Mouse (Mus musculus): ENCODE results near the gene Tmem88. TPM values are rescaled to one million over a fixed set of nuclear protein-coding genes. Genes with fewer than 3 reads are reported as not detected.

Tmem88 gene
- 10 to 100 TPM; 37.4 to 39.6 TPM for total RNA-seq (2021)
- long read RNA-seq, experiment 1, transcript Tmem88-201 (2 exons, 1,582 nt), result major isoform, 33 of 34 reads
- long read RNA-seq, experiment 1, partial matches to known transcripts, result 0 of 34 reads
- long read RNA-seq, experiment 1, other reads (novel, unspliced or antisense), result 1 of 34 reads
- long read RNA-seq, experiment 2, transcript Tmem88-201 (2 exons, 1,582 nt), result major isoform, 22 of 23 reads
- long read RNA-seq, experiment 2, partial matches to known transcripts, result 0 of 23 reads
- long read RNA-seq, experiment 2, other reads (novel, unspliced or antisense), result 1 of 23 reads

DNA sequence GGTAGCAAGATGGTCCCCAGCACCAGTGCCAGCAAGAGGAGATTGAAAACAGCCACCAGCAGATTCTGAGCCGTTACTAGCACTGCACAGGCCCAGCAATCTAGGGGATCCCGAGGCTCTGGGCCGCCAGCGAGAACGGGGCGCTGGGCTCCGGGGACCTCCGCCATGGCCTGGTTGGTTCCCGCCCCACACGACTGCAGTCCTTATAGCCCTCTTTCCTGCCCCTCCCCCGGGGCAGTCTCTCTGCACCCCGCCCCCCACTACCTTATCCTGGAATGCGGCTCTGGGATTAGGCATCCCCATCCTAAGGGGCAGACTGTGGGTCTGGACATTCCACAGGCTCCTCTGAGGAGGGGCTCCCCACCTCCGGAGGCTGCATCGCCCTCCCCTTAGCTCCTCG is at the start of gene Tmem88:
Gene Tmem88, minus strand, starts transcription at position 176 of the 400 bp plus-strand sequence.
- intact Hi-C loops (cut with DNase I), result loop anchor here (2.0 kb wide), 1 partner anchor 21 kb away; no protein-coding TSS in a partner anchor
- peak; percentile 69 to 75 for DNase-seq

DNA sequence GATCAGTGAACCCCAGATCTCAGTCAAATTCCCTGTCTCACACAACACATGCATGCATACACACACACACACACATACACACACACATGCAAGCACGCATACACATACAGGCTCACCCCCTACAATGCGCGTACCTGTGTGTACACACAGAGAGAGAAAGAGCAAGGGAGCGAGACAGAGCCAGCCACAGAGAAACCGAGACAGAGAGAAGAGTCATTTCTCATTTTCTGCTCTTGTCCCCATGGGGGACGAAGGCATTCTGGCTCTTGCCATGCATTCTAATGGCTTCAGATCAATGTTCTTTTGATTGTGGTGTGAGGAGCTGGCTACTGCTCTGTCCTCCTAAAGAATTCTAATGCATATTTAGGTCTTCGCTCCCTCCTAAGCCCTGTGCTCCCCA is 49.3 kb upstream of the Tmem88 start:
- intact Hi-C loops (cut with DNase I), result no loop called here
- no peak for DNase-seq

DNA sequence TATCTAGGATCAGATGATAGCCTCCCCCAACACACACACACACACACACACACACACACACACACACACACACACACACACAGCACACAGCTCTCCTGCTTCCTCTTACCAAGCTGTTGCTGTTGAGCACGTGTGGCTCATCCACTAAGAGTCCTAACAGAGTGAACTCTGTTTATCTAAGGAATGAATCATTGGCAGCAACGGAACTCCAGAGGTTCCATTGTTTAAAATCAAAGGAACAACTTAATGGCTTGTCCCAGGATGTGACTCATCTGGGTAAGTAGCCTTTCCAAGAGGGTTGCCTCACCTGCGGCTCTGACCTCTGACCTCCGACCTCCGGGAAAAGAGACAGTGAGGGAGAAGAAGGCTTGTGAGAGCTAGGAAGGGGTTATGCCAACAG is 45.3 kb upstream of the Tmem88 start:
- peak in 1 of 2 experiments; percentile 30 for DNase-seq
- intact Hi-C loops (cut with DNase I), result no loop called here

DNA sequence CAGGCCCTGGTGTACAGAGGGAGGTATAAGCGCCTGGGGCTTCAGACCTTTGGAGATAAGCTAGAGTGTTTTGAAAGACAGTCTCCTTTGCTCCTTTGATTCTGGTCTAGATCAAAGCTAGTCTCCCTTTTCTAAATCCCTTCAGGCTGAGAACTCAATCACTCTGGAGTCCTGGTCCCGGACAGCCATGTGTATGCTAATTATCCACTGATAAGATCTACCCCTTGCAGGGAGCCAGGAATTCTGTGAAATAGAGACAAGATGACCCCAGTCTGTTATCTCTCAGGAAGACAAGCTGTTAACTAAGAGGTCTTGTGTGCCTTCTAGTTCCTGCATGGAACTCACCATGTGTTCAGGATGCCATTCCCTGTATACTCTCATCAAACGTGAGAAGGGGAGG is 39.3 kb upstream of the Tmem88 start:
- intact Hi-C loops (cut with DNase I), result no loop called here
- no peak for DNase-seq

DNA sequence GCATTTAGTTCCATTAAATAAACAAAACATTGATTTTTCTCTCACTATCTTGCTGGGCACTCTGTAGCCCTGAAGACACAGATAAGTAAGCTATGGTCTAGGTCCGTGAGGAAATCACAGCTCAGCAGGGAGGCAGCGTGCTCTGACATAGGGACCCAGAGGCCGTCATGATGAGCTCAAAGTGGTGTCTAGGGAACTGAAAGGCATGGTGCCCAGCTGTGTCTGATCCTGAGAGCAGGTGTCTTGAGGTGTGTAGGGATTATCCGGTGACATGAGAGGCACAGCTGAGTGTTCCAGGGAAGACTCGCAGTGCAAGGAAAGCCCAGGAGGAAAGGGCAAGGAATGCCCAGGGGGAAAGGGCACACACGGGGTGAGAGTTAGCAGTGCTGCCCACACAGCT is 35.2 kb upstream of the Tmem88 start:
- intact Hi-C loops (cut with DNase I), result loop anchor here (2.0 kb wide), 2 partner anchors 80 to 164 kb away; no protein-coding TSS in a partner anchor

DNA sequence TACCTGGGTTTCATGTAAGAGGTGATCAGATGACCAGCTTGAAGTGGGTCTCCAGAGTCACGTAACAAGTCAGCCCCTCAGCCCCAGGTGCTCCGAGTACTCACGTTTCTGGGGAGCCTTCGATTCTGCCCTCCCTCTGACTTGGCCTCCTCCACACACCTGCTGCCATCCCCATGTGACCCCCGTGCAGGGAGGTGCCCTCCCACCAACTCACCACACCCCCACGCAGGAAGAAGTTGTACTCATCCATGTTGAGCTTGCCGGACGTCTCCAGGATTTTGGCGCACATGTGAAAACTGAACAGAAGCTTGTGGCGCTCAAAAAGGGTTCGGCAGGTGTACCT is 34.6 kb upstream of the Tmem88 start:
- intact Hi-C loops (cut with DNase I), result loop anchor here (2.0 kb wide), 2 partner anchors 80 to 164 kb away; no protein-coding TSS in a partner anchor
- DNase-seq, result no peak

More for the DNA sequence above, 35.2 kb upstream of the Tmem88 start:
- DNase-seq, result no peak

DNA sequence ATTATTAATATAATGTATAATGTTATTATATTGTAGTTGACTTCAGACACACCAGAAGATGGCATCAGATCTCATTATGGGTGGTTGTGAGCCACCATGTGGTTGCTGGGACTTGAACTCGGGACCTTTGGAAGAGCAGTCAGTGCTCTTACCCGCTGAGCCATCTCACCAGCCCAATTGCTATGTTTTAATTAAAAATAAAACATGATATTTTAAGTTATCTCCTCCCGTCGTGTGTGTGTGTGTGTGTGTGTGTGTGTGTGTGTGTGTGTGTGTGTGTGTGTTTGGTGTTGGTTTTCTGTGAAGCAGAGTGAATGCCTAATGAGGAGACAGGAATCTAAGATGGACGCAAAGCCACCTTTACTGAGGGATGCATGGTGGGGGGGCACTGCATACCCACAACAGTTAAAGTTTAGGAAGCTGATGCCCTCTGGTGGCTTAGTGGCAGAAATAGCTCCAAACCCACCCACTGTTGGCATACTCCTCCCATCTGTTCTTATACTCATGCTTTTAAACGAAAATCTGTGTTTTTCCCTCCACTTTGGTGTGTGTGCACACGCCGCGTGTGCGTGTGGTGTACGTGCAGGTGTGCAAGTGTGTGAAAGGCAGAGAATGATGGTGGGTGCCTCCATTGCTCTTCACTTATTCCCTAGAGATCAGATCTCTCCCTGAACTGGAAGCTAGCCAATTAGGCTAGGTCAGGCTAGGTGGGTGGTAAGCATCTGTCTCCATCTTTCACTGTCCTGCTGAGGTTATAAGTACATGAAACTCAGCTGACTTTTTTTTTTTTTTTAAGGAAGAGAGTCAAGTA is 34.0 kb upstream of the Tmem88 start:
- intact Hi-C loops (cut with DNase I), result loop anchor here (2.0 kb wide), 3 partner anchors 31 to 163 kb away; no protein-coding TSS in a partner anchor
- peak; percentile 66 to 78 for DNase-seq

DNA sequence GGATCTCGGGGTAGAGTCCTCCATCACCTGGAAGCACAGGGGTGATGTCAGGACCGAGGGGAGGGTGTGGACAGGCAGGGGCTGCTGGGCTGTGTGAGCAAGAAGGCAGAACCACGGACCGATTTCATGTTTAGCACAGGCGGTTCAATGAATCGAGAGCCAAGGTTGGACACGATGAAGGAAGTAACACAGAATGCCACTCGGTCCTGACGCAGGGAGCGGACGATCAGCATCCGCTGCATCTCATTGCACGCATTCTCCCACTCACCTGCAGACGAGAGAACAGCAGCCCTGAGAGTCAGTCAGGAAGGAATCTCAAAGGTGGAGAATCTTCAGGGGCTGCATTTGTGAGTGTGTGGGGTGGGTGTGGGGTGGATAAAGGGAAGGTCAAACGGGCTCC is 32.6 kb upstream of the Tmem88 start:
- intact Hi-C loops (cut with DNase I), result loop anchor here (2.0 kb wide), 1 partner anchor 30 kb away; no protein-coding TSS in a partner anchor

DNA sequence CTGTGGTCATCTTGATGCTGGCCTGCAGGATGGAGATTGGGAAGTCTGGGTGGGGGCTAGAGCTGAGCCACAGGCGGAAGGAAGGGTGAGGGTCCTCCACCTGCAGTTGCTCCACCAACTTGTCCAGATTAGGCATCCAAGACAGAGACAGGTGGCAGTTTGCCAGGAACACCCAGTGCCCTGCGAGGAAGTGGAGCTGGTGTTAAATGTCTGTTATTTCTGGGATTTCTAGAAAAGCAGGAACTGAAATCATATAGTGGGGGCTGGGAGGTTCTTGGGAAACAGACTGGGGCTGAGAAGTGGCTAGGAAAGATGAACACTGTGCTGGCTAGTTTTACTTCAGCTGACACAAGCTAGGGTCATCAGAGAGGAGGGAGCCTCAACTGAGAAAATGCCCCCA is 31.3 kb upstream of the Tmem88 start:
- intact Hi-C loops (cut with DNase I), result no loop called here

More for the DNA sequence above, 32.6 kb upstream of the Tmem88 start:
- DNase-seq, result no peak

DNA sequence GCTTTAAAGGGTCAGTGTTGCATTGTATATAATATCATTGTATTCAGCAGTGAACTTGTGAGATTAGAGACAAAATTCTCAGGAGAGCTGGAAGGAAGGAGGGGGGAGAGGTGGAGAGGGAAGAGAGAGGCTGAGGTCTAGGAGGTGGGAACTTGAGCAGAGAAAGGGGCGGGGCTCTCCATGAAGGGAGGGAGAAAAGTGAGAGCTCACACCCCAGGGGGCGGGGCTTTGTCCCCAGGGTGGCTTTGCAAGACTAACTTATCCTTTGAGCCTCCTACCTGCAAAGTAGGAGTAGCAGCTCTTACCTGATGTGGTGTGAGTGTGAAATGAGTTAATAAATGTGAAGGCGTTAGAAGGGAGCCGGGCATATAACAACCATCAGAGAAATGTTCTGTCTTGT is 30.7 kb upstream of the Tmem88 start:
- peak; percentile 43 to 48 for DNase-seq
- intact Hi-C loops (cut with DNase I), result no loop called here

More for the DNA sequence above, 31.3 kb upstream of the Tmem88 start:
- peak in 1 of 2 experiments; percentile 51 for DNase-seq

DNA sequence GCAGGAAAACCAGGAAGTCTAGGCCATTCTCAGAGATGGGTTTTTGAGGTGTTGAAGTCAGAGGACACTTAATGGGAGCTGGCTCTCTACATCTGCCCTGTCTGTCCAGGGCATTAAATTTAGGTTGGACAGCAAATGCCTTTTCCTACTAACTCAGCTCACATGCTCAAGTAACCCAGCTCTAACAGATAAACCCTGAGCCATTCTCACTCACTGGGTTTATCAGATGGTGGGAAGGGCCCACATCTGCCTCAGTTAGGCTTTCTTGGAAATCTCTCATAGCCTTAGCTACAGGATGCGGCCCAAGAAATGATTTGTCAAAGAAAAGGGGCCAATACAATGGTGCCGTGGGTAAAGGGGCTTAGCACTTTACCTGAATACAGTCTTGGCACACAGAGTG is 28.2 kb upstream of the Tmem88 start:
- intact Hi-C loops (cut with DNase I), result no loop called here
- no peak for DNase-seq

DNA sequence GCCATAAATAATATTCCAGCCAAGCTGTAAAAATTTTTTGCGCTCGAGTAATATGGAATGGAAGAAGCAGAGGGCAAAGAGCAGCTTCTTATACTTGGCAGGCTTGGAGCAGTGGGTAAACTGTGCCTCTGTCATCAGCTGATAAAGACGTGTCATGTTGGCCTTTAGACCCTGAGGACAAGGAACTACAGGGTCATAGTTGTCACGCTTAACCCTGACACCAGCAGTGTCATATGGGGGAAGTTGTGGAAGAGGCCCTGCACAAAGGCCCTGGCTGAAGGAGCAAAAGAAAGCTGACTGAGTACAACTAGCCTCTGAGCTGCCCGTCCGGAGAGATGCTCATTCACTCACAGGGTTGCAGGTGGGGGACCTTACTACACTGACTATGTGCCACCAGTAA is 25.9 kb upstream of the Tmem88 start:
- intact Hi-C loops (cut with DNase I), result loop anchor here (2.0 kb wide), 1 partner anchor 17 kb away; no protein-coding TSS in a partner anchor
- DNase-seq, result no peak

DNA sequence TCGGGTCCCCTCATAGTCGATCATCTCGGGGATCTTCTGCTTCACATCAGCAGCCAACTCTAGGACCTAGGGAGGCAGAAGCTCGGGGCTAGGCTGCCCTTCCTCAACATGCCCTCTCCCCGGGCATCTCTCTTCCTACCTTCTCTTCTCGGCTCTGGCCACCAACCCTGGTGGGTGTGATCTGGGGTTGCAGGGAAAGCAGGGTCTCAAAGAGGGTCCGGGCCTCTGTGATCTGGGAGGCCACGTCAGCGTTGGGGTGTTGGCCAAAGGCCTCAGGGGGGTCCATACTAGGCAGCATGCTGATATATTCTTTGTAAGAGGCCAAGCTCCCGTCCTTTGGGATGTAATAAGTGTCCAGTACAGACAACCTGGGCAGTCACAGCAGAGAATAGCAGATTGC is 24.8 kb upstream of the Tmem88 start:
- no peak for DNase-seq
- intact Hi-C loops (cut with DNase I), result loop anchor here (2.0 kb wide), 1 partner anchor 16 kb away; no protein-coding TSS in a partner anchor

DNA sequence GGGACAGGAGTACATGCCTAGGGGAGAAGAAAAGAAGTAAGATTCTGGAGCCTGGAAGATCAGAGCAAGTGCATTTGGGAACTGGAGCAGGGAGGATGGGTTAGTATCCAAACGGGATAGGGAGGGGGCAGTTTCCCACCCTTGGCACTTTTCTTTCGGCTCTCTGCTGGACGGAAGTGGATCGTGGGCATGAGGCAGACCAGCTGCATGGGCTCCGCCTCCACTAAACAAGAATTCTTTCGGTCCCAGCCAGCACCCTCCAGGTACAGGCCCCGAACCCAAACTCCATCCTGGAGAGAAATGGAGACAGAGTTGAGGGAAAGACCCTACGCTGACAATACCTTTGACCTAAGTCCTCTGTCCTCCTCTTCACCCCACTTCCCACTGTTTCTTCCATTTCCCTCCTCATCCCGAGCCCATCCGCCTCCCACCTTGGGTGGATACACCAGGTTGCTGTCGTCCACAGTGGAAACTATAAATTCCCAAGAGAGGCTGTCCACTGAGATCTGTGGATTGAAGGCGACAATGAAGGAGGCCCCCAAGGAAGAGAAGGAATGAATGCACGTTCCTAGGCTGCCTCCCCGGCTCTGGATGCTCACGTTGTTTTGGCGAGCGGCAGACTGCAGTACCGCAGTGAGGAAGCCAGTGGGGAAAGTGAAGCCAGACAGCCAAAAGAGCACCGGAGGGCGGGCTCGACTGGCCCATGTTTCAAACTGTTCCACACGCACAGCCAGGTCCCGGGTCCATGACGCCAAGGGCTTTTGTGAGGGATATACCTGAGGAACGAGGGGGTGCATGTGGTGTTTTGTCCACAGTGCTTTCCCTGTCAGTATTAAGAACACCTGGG is 23.3 kb upstream of the Tmem88 start:
- no peak for DNase-seq
- intact Hi-C loops (cut with DNase I), result no loop called here

DNA sequence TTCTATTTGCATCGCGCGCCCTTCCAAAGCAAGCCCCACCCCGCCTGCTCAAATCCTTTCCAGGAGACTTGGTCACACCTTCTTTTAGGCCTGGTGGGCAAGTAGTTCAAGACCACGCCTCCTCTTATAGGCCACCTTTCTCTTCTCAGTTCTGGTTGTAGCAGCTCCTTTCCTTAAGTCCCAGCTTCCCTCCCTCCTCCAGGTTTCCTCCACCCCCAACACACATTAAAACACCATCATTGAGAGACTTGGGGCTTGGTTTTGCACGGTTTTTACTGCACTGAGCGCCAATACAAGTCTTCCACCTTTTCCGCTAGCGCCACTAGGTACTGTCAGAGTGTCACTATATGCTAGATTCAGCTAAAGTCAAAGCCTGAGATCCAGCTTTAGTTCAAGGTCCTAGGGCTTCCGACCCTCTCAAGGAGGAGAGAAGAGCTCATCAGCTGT is 22.5 kb upstream of the Tmem88 start:
- DNase-seq, result no peak

DNA sequence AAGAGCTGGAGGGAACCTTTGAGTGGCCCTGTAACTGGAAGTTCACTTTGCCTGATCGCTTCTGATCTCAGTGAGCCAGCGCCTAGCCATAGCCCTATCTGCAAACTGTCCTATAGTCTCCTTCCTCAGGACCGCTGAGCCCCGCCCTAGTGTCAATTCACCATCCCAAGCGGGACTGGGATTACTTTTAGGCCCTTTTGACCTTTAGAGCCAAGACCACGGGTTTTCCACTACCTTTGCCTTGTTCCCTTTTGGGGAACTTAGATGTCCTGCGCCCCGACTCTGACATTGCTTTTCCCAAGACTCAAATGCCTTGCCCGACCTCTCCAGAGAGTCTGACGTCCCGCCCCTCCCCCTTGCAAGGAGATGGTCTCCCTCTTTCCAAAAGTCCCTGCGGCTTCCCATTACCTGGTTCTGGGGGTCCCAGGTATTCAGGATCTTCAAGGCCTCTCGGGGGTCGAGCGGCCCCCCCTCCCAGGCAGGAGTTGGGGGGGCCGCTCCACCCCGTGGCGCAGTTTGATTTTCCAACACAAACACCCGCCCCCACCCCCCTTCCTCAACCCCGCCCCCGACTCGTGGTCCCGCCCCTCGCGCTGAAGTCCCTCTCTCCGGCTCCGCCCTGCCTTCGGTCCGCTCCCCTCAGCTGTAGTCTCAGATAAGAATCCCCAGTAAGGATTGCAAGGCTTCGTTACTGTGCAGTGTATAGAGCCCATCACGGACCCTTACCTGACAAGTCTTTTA is 21.9 kb upstream of the Tmem88 start:
- peak; percentile 68 to 69 for DNase-seq
- intact Hi-C loops (cut with DNase I), result loop anchor here (2.0 to 10.0 kb wide), 2 partner anchors 21 to 325 kb away; partner anchors contain the start of genes Per1 and Tmem88

More for the DNA sequence above, 22.5 kb upstream of the Tmem88 start:
- intact Hi-C loops (cut with DNase I), result no loop called here

DNA sequence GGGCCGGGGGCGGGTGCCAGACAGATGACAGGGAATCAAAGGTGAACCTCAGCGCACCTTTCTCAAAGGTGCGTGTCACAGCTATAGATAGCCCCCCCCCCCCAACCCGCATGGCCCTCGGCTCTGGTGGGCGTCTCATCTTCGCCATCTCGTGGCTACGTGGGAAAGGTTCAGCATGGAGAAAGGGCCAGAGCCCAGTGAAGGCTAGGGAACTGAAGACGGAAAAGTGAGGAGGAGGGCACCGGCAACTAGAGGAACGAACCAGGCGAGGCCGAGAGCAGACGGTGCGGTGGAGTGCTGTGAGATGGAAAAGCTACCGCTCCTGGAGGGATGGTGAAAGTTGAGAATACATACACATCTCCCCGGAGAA is 21.4 kb upstream of the Tmem88 start:
- peak in 1 of 2 experiments; percentile 61 for DNase-seq
- intact Hi-C loops (cut with DNase I), result loop anchor here (2.0 to 10.0 kb wide), 2 partner anchors 21 to 325 kb away; partner anchors contain the start of genes Per1 and Tmem88

DNA sequence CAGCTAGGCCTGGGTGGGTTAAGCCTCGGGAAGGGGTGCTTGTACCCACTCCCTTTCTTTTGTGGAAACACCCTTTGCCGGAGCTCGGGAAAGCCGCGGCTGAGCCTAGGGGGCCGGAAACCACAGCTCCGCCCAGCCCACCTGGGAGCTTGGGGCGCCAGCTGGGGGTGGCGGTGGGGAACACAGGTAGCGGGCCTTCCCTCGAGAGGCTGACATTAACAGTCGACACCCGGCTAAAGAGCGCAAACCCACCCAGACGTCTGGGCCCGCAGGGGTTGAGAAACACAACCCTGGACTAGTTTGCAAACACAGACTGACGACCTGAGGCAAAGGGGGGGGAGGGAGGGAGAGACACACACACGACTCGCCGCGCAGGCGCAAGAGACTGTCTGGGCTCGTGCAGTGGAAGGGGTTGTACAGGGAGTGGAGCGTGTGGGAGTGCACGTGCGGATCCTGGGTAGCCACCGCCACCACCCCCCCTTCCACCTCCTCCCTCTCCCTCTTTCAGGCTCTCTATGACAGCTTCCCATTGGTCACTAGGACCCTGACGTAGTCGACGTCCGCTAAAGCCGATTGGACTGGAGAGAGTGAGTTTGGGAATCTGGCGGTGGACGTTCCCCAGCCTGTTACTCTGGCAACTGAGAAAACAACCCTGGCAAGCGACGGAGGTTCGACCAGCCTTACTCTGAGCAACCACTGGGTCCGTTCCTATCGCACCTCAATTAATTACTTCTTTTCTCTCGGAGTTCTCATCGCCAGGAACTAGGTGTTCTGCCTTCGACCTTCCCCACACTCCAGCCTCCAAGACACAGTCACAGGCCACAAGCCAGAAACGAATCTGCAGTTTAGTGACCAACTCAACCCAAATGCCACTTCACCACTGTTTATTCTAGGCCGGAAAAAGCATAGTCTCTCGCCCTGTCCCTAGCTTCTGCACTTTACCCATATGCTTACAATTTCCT is 20.7 kb upstream of the Tmem88 start:
- intact Hi-C loops (cut with DNase I), result loop anchor here (1.0 to 10.0 kb wide), 3 partner anchors 8 to 324 kb away; partner anchors contain the start of genes Per1 and Tmem88
- DNase-seq, result peak; percentile 90 to 92

All from heart, postnatal 14 days (tissue).